Mouse (Mus musculus): ENCODE measurements at regions not wholly inside any gene's neighbourhood (a gene's known extent, or its start where the extent isn't known, plus 50 kb on each side); places are given as distances from the start of the nearest gene placed in this dataset.
A peak's percentile ranks its signal among the peaks of the same experiment; 100 is the strongest.

DNA sequence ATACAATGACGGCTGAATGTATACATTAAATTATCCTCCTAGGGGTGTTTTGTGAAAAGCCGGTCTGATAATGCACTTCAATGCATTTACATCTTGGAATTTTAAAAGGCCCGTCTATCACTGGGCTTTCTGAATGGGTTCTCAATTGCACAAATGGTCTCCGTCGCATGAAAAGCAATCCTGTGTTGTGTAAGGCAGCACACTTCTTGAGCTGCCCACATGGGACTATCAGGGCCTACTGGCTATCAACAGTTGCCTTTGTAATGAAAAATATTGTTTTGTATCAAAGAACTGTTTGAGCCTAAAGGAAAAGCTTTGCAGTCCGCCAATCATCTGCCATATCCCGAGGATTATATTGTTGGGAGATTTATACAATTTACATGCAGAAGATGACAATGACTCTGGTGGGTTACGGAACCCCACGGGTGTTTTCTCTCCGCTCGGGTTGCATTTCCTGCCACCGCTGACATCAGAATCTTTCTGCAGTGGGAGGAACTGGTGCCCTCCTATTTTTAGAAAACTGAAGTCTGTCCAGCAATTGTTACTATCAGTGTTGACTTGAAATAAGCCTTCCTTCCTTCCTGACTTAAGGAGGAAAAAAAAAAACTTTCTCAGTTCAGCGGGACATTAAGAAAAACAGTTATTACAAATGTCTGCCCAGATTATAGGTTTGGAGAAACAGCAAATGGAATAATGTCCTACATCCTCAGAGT lies 118.7 kb downstream of the Tmem26 start:
- DNase-seq (ENCODE audit: low read depth, low spot score) = no peak

DNA sequence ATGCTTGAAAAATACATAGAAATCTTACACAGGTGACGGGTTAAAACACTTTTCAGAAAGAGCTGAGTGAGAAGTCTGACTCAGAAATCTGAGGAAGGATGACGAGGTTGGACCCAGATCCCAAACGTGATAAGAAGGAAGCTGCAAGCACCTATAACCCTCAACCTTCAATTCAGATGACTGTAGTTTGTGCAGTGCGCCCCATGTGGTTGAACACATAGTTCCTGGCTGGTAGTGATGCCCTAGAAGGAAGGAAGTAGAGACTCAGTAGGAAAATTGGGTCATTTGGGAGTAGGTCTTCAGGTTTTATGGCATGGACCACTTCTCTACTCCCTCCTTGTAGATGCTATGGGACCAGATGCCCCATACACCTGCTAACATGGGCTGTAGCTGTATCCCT lies 120.6 kb downstream of the Tmem26 start:
- DNase-seq (ENCODE audit: low read depth, low spot score) = no peak

DNA sequence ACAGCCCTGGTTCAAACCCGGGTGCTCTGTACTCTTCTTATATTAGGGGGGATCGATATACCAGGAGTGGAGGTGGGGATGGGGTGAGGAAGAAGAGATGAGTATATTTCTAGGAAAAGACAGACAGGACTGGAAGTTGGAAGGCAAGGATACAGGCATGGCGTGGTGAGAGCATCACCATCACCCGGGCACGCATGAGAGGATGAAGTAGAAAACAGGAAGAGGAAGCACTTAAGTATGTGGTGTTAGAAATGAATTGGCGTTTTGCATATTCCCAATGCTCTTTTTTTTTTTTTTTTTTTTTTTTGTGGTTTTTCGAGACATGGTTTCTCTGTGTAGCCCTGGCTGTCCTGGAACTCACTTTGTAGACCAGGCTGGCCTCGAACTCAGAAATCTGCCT lies 121.2 kb downstream of the Tmem26 start:
- no peak for DNase-seq (ENCODE audit: low read depth, low spot score)

DNA sequence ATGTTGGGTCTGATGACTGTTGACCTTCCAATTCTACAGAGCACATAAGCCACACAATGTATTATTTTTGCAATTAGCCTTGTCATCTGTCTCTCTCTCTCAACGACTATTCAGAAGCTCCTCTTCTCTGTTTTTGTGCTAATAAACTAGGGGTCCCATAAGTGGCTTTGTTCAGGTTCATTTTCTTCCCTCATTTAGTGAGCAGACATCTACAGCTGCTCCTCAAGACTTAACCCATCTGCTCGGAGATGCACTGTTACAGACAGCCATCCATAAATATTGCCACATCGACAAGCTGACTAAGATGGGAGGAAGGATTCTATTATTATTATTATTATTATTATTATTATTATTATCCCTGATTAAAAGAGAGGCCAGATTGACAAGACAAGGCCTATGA lies 127.7 kb downstream of the Tmem26 start:
- no peak for DNase-seq (ENCODE audit: low read depth, low spot score)

DNA sequence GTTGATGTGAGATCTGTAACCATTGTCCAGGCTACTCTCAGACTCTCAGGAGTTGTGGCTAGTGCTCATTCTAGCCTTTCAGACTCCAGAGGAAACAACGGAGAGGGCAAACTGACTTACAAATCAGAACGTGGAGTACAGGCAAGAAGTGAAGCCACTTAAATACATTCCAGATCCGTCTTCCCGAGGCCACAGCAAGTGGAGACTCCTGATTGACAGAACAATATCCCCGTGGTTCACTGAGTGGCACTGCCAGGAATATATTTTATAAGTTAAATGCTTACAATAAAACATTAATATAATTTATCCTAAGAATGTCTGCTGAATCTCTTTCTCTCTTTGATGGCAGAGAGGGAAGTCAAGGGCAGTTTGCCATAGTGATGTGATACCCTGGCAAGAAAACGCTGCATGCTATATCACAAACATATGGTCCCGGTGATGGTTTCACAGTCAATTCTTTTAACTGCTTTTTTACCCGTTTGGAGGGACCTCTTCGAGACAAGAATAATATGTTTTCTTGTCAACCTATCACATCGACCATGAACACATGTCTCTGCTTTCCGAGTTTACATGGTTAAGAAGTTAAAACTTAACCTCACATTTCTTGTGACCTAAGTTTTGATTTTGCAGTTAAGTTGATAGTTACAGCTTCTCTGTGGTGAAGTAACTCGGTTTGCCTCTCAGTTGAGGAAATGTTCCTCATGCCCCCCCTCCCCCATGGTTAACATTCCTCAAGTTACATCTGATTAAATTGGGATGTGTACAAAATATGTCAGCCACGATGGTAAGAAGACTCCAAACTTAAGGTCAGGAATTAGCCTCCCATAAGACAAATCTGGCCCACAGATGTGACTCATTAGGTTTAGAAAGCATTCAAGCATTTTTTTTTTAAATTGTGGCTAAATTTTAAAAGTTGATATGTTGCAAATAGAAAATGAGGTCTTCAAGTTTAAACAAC lies 132.8 kb downstream of the Tmem26 start:
- DNase-seq (ENCODE audit: low read depth, low spot score) = no peak

DNA sequence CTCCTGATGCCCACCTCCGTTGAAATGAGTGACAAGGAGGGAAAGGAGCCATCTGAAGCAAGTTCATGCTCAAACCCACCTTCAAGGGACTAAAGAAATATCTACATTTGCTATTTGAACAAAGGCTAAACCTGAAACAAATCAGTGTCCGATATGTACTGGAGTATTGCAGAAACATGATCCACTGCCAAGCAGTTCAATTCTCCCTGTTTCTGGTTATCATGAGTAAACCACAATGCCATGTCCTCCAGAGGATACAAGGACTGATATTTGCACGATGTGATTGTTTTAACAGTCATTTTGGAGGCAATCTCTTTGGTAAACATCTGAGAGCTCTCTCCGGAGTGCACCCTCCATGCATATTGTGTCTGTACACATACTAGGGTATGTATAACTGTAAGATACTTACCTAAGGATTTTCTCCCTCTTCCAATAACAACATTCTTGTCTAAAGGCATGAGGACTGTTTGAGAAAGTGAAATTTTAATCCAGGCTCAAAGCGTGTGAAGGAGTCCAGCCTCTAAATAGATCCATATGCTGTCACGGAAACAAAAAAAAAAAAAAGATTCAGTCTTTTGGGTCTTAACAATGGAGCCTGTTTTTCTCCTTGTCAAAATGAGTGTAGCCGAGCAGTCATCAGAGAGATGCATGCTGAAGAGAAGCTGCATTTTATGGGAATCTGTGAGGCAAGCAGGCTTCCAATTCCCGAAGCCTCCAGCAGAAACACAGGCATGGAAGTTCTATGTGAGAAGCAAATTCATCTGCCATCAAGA lies 141.3 kb downstream of the Tmem26 start:
- DNase-seq (ENCODE audit: low read depth, low spot score) = no peak

DNA sequence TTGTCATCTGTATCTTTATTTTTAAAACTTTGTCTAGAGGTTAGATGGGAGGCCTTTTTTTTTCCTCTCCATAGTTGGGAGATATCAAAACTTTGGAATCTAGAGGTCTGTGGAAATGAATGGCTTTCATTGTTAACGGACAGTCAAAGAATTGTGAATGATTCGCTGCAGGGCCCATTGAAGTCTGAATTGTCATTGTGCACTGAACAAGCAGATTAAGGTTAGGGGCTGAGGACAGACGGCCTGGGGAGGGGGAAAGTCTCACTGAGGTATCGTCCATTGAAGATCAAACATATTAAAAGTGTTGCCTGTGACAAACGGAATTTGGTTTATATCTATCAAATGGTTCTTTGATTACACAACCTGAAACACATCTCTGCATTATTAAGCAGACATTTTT lies 142.3 kb downstream of the Tmem26 start:
- no peak for DNase-seq (ENCODE audit: low read depth, low spot score)

DNA sequence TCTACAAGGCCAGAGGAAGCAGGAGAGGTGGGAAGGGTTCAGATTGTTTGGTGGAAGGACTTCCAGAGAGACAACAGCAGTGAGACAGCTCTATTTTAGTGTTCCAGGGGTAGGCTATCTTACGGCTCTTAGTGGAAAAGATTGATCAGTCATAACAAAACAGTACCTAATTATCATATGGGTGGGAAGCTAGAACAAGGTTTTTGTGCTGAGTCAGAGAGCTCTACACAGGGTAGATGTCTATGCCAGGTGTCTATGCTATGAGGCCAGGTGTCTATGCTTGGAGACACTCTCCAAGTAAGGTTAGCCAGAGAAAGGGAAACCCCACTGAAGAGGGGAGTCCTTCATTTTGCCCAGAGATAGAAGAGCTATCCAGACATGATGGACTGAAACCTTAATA lies 143.9 kb downstream of the Tmem26 start:
- DNase-seq (ENCODE audit: low read depth, low spot score) = no peak

DNA sequence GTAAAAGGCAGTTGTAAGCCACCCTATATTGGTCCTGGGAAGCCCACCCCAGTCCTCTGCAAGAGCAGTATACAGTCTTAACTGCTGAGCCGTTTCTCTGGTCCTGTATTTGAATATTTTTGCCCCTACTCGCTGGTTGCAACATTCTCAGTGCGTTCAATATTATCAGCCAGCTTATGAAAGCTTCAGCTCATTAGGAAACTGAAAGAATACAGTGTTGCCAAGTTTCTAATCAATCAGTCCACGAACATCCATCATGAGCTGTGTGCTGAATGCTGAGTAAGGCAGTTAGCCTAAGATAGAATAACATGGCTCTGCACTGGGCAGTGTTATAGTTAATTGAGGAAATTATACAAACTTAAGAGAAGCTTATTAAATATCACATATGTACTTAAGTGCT lies 148.7 kb downstream of the Tmem26 start:
- DNase-seq (ENCODE audit: low read depth, low spot score) = no peak

DNA sequence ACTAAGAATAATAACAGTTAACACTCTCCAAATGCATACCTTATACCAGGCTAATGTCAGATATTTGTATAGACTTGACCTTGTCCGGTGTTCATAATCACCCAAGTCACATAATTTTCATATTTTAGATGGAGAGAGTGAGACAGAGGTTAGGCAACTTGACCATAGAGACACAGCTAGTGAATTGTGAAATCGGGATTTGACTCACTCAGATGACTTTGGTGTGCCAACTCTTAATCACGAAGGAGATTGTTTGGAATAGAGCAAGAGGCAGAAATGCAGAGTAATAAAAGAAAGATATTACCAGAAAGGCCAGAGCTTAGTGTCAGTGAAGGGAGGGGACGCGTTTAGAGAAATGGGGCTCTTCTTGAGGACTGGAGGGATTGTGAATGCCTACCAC lies 152.2 kb downstream of the Tmem26 start:
- DNase-seq (ENCODE audit: low read depth, low spot score) = no peak

DNA sequence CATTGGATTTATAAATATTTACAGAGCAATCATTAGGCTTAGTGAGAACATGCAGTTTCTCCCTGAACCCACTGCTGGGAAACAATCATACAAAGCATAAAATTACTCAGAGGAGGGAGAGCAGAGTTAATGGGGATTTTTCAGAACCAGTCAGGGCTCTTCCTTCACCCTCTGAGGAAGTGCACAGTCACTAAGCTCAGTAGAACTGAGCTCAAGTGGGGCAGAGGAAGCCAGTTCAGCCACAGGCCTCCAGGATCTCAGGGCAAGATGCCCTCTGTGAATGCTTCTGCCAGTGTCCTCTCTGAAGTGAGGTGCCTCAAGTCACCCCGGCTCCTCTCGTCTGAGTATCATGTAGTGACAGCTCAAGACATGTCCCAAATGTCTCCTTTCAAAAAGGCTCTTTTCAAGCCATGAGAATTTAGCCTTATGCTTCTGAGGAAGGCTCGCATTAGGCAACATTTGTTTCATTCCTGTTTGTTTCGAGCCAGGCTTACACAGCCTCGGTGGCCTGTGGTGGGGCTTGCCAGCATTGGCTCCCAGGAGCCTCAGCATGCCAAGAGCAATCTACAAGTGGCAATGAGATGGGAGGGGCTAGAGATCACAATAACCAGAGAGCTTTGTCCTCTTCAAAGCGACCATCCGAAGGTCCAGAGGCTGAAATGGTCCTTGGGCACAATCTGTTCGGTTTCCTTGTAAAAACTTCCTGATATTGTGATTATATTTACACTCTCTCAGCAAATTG lies 169.8 kb downstream of the Tmem26 start:
- no peak for DNase-seq (ENCODE audit: low read depth, low spot score)

DNA sequence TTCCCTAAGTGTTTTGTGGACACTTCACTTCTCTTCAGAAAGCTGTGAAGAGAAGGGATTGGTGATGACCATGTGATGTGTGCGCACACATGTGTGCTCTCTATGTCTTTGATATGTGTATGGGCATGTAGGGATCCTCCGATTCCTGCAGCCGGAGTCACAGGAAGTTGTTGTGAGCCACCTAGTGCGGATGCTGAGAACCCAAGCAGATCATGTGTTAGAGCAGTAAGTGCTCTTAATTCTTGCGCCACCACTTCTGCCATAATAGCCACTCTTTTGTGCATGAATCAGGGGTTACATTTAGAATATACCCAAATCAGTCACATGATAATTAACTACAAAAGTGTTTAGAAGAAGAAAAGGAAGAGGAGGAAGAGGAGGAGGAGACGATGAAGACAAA lies 170.7 kb downstream of the Tmem26 start:
- no peak for DNase-seq (ENCODE audit: low read depth, low spot score)

DNA sequence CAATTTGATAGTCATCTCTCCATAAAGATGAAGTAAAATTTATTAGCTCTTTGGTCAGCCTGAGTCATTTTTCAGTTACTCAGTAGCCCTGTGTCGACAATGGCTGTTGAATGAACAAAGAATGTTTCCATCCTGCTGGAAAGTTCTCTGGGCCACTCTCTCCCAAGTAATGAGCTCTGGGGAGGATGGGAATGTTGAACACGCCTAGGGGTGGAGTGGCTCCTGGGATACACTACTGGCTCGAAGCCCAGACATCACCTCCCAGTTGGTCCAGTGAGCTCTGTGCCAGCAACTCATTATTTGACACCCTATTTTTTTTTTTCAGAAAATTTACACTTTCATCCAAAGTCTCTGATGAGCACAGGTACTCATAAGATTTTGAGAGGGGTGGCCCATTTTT lies 174.1 kb downstream of the Tmem26 start:
- no peak for DNase-seq (ENCODE audit: low read depth, low spot score)

DNA sequence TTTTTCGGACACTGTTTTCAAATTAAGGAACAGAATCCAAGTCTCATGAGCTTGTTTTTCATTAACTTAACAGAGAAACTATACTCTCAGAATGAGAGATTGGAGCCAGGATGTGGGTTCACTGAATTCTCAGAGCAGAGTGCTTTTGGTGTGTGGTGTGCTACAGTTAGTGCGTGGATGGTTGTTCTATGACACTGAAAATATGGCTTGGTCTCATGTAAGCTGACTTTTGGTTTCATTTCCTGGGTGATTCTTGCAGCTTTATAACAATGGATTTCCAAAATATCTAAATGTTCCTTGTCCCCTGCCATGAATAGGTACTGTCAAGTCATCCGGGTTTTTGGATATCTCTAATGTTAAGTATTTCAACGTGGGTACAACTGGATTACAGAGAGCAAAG lies 177.7 kb downstream of the Tmem26 start:
- DNase-seq (ENCODE audit: low read depth, low spot score) = no peak

DNA sequence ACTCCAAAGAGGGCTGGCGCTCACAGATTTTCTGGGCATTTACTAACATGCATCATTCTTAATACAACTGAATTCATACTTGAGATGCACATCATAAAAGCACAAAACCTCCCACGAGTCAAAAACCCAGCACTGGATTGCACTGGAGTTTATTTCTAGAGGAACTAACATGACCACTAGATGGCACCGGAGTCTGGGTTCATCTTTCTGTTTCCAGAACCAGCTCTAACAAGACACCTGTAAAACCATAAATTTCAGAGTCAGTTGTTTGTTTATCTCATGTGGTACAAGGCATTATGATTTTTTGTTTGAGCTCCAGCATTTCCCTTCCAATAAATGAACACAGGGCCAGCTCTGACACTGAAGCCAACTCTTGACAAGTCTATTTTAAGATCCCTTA lies 179.2 kb downstream of the Tmem26 start:
- peak; percentile 29 for DNase-seq (ENCODE audit: low read depth, low spot score)

DNA sequence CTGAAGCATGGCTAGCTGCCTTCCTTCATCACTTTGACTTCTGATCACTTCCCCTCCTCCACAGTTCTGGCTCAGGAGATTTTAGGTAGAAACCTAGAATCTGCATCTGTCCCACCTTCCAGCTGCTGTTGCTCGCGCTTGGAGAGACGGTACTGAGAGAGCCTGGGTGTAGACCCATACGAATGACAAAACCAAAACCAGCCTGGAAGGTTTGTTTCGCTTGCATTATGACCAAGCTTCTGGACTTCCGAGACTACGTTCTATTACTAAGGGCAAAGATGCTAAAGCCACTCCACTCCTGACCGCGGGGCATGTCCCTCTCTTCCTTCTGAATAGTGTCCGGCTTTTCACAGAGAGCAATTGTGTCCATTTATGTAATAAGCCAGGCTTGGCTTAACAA lies 180.9 kb downstream of the Tmem26 start:
- DNase-seq (ENCODE audit: low read depth, low spot score) = no peak

DNA sequence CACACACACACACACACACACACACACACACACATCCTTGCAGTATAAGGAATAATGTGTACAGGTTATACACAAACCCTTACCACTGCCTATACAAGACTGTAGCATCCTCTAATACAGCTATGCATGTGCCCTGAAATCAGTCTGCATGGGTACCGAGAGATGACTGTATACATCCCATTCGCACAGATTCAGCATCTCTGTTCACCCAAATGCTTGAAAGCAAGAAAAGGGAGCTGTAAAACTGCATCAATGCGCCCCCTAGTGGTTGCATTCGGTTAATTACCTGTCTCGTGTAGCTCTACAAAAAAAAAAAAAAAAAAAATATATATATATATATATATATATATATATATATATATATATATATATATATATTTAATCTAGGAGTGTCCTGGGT lies 184.8 kb downstream of the Tmem26 start:
- peak; percentile 42 for DNase-seq (ENCODE audit: low read depth, low spot score)

DNA sequence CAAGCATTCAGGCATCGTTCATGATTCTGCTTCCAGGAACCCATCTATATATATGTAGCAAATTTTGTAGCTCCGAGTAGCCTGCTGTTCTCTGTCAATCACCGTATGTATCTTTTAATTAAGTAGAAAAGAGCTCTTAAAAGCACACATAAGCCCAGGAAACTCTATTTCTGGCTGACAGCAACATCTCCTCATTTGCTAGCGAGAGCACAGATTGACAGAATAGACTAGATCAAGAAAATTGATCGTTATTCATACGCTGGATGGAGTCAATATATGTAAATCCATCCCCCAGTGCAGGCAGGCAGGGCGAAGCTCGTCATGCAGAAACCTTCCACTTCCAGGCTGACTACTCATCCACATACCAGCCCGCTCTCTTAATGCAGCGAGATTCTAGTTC lies 185.6 kb downstream of the Tmem26 start:
- DNase-seq (ENCODE audit: low read depth, low spot score) = no peak

DNA sequence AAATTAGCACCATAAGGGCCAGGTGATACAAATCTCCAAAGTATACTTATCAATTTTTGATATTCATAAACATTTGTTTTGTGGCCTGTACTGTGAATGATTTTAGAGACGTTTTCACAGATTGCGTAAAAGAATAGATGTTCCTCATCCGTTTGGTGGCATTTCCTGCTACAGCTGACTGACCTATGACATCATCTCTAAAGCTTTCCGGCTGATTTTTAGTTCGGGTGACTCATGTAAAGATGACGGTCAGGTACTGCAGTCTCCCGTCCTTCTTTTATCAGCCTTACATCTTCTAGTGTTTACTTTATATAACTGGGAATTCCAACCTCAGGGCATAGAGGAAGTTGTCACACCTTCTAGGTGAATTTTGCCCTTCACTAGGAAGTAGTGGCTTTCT lies 192.7 kb downstream of the Tmem26 start:
- no peak for DNase-seq (ENCODE audit: low read depth, low spot score)

DNA sequence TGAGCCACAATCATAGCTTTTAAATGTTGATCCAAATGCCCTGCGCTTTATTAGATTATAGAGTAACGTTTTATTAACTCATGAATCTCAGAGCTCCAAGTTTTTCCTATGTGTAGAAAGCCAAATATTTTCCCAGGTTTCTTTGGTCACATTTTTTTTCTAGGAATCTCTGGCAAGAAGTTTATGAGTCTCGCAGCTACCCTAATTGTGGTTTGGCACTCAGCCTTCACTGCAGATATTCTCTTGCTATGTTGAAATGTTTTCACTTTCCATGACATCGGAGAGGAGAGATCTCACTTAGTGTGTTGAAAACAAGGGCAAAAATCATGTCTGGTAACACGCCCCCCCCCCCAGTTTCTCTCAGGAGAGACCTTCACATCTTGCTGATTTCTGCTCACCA lies 212.4 kb downstream of the Tmem26 start:
- no peak for DNase-seq (ENCODE audit: low read depth, low spot score)

DNA sequence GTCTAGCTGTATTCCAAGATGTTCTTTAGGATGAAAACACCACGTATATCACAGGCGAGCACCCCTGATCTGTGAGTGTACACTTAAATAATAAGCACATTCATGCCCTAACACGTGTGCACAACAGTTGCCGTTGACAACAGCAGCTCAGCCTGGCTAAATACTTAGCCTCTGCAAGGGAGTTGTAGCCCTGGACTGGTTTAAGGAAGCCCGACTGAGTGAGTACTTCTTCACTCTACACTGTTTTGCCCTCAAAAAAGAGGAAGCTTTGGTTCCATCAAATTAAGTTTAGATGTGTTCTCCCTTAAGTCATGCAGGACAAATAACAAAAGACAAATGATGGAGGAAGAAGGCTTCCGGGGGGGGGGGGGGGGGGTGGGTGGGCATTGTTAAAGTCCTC lies 208.0 kb upstream of the Rhobtb1 start:
- no peak for DNase-seq (ENCODE audit: low read depth, low spot score)

DNA sequence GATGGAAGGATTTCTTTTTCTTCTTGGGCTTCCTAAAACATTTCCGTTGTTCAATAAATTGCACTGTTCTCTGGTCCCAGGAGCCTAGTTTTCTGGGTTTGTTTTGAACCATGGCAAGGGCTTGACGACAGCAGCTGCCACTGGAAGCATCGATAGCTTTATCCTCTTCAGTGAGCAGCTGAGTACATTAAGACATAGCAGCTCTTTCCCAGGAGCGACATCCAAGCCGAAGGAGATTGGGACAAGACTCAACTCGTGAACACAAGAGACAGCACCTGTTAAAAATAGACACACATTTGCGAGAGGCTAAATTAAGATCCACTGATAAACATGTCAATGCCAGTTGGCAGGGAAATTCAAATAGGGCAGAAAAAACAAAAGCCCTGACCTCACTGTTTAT lies 194.7 kb upstream of the Rhobtb1 start:
- no peak for DNase-seq (ENCODE audit: low read depth, low spot score)
